ENCODE assay signal across 26 mouse cellular contexts in the genomic region with DNA sequence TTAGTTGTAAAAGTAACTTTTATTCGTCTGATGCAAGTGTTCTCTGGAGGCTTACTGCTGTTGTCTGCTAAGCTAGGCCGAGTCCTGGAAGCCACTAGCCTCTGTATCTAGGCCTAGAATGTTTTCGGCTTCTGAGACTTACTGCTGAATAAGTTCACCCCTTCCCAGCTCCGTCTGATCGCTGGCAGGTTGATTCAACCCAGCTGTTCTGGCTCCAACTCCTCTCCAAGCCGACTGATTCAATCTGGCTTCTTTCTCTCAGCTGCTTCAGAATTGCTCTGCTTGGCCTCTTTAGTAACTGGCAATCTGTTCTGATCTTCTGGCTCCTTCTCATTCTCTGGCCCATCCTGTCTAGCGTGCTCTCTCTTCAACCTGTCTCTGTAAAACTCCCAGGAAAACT.
DNase-seq lines count a peak whose midpoint lies in the region; ATAC-seq and TF ChIP-seq lines count a peak whose summit lies in the region.
"Had no signal": no experiment of that assay in that cellular context is flagged by ENCODE, and none has a peak within 500 bp of the region (broad histone marks: within the 10 kb centered on the region; RNA-seq: fewer than 3 reads in every experiment).

No protein-coding gene starts in this region.

- H3K9ac ChIP-seq in kidney, postnatal 0 days (ENCODE audit: low read depth, low read length): no peak overlapping the region
- H3K9ac ChIP-seq in embryonic facial prominence, embryonic 13.5 days: no peak overlapping the region
- H3K9ac ChIP-seq: embryonic facial prominence, embryonic 15.5 days; heart, embryonic 12.5 days; heart, embryonic 15.5 days; hindbrain, embryonic 13.5 days; intestine, embryonic 15.5 days had no signal

- no peak overlapping the region for H3K27ac ChIP-seq in kidney, postnatal 0 days
- H3K27ac ChIP-seq in embryonic facial prominence, embryonic 13.5 days: peak overlapping the region; percentile 11; the same call in 1 of the 2 replicates
- H3K27ac ChIP-seq: embryonic facial prominence, embryonic 15.5 days; heart, embryonic 15.5 days; hindbrain, embryonic 10.5 days; hindbrain, embryonic 13.5 days; intestine, embryonic 15.5 days had no signal

- ATAC-seq in kidney, postnatal 0 days (replicated peaks; ENCODE audit: low FRiP score, low read depth): no peak
- ATAC-seq in embryonic facial prominence, embryonic 13.5 days (ENCODE audit: insufficient number of reproducible peaks, insufficient read depth, low FRiP score, low TSS enrichment, low read depth): no peak
- ATAC-seq: CD4-positive, CD25-positive, alpha-beta regulatory T cell, adult 4 months; hindbrain, embryonic 16.5 days; intestine, embryonic 15.5 days had no signal

- no peaks in the 10 kb centered on the region for H3K27me3 ChIP-seq in kidney, postnatal 0 days (ENCODE audit: insufficient read depth, low read length)
- no peaks in the 10 kb centered on the region for H3K27me3 ChIP-seq in embryonic facial prominence, embryonic 13.5 days
- H3K27me3 ChIP-seq: embryonic facial prominence, embryonic 15.5 days; heart, embryonic 12.5 days; heart, embryonic 15.5 days; hindbrain, embryonic 13.5 days; intestine, embryonic 15.5 days had no signal

- H3K4me1 ChIP-seq in kidney, postnatal 0 days (replicated peaks; ENCODE audit: insufficient read depth, low read length): no peaks in the 10 kb centered on the region
- H3K4me1 ChIP-seq in embryonic facial prominence, embryonic 13.5 days: peaks cover 16% of the 10 kb centered on the region
- H3K4me1 ChIP-seq: embryonic facial prominence, embryonic 15.5 days; heart, embryonic 15.5 days; hindbrain, embryonic 10.5 days; hindbrain, embryonic 13.5 days; intestine, embryonic 15.5 days had no signal

- peak; percentile 21 for DNase-seq in kidney, postnatal 0 days (ENCODE audit: low spot score)
- DNase-seq in kidney, adult 18-20 months: no peak
- DNase-seq in brain, adult 2 months (ENCODE audit: low read depth, low spot score): peak; percentile 24
- peak; percentile 37 for DNase-seq in brain, embryonic 14.5 days (ENCODE audit: low read depth)
- no peak for DNase-seq in heart, adult 18-20 months
- no peak for DNase-seq in neural tube, embryonic 10.5 days (ENCODE audit: extremely low spot score, low spot score)
- DNase-seq: adrenal gland, adult 2 months; adrenal gland, postnatal 14 days; cerebellum, adult 18-20 months; cerebellum, adult 9-10 months; cerebellum, postnatal 14 days; gastrocnemius, postnatal 10 days; gastrocnemius, postnatal 36 days; heart, adult 11 months; heart, postnatal 10 days; heart, postnatal 36 days; kidney, adult 11 months had no signal

- no peak overlapping the region for H3K4me3 ChIP-seq in kidney, postnatal 0 days (replicated peaks; ENCODE audit: low read depth, low read length)
- H3K4me3 ChIP-seq in embryonic facial prominence, embryonic 13.5 days: no peak overlapping the region
- H3K4me3 ChIP-seq: embryonic facial prominence, embryonic 15.5 days; heart, embryonic 12.5 days; heart, embryonic 15.5 days; hindbrain, embryonic 10.5 days; hindbrain, embryonic 13.5 days; intestine, embryonic 15.5 days had no signal

- WGBS in kidney, postnatal 0 days: 34% methylated on average over 7 of the region's 7 CpGs
- 29% methylated on average over 7 of the region's 7 CpGs for WGBS in embryonic facial prominence, embryonic 13.5 days

- TF ChIP-seq CTCF in kidney, postnatal 0 days (IDR thresholded peaks at IDR 0.05; ENCODE audit: low read depth): no peak
- TF ChIP-seq CTCF in brain, embryonic 14.5 days (IDR thresholded peaks at IDR 0.05; ENCODE audit: borderline replicate concordance, extremely low read depth, insufficient read depth, insufficient read length): no peak

- no peak overlapping the region for H3K4me2 ChIP-seq in kidney, postnatal 0 days (ENCODE audit: low read length)
- H3K4me2 ChIP-seq in embryonic facial prominence, embryonic 13.5 days: no peak overlapping the region
- H3K4me2 ChIP-seq: embryonic facial prominence, embryonic 15.5 days; heart, embryonic 12.5 days; heart, embryonic 15.5 days; hindbrain, embryonic 13.5 days; intestine, embryonic 15.5 days had no signal

- no peaks in the 10 kb centered on the region for H3K36me3 ChIP-seq in kidney, postnatal 0 days (ENCODE audit: insufficient read depth, low read length)
- H3K36me3 ChIP-seq in embryonic facial prominence, embryonic 13.5 days: no peaks in the 10 kb centered on the region
- H3K36me3 ChIP-seq: embryonic facial prominence, embryonic 15.5 days; heart, embryonic 12.5 days; heart, embryonic 15.5 days; hindbrain, embryonic 10.5 days; hindbrain, embryonic 13.5 days; intestine, embryonic 15.5 days had no signal

- H3K9me3 ChIP-seq in kidney, postnatal 0 days (replicated peaks; ENCODE audit: low read length): no peaks in the 10 kb centered on the region
- no peaks in the 10 kb centered on the region for H3K9me3 ChIP-seq in embryonic facial prominence, embryonic 13.5 days
- H3K9me3 ChIP-seq: embryonic facial prominence, embryonic 15.5 days; heart, embryonic 12.5 days; heart, embryonic 15.5 days; hindbrain, embryonic 10.5 days; hindbrain, embryonic 13.5 days; intestine, embryonic 15.5 days had no signal

- no peak for TF ChIP-seq POLR2A in brain, embryonic 14.5 days (IDR thresholded peaks at IDR 0.05; ENCODE audit: borderline replicate concordance, extremely low read depth, insufficient read depth, insufficient read length, poor library complexity, severe bottlenecking)

Comparison
In these comparisons a context has a peak if more than half of its experiments do, and no peak if none do; other contexts are left out.
1. DNase-seq: peak in kidney, postnatal 0 days (single experiment), brain, adult 2 months (single experiment) and brain, embryonic 14.5 days (single experiment); none in kidney, adult 18-20 months (single experiment), heart, adult 18-20 months (0 of 2) and neural tube, embryonic 10.5 days (single experiment).